Mouse (Mus musculus) neural tube, embryonic 13.5 days (tissue): ENCODE measurements around the gene Slc25a27. TPM values are rescaled to one million over a fixed set of nuclear protein-coding genes. Genes with fewer than 3 reads are reported as not detected.

Experiments
- ATAC-seq: fragments of 200-750 bp; cut with Nextera tagmentation; 2 replicates; pipeline ENCODE4 v1.8.0; 2017; ENCODE audit warnings: low read depth, mild to moderate bottlenecking, moderate TSS enrichment, moderate library complexity
- H3K27ac ChIP-seq: fragments of 300-500 bp; sonication (generic); replicated peaks from 2 replicates; pipeline ENCODE4 v1.5.1; 2015; ENCODE audit warnings: moderate library complexity, mild to moderate bottlenecking, inconsistent platforms
- H3K27me3 ChIP-seq: fragments of 300-500 bp; sonication (generic); 2 replicates; pipeline ENCODE4 v1.6.1; 2015; ENCODE audit warnings: mild to moderate bottlenecking, inconsistent platforms
- H3K36me3 ChIP-seq: fragments of 300-500 bp; sonication (generic); 2 replicates; pipeline ENCODE4 v1.6.1; 2015; ENCODE audit warnings: mild to moderate bottlenecking, inconsistent platforms
- H3K4me1 ChIP-seq: fragments of 300-500 bp; sonication (generic); replicated peaks from 2 replicates; pipeline ENCODE4 v1.6.1; 2015; ENCODE audit warnings: inconsistent platforms
- H3K4me2 ChIP-seq: fragments of 300-500 bp; sonication (generic); 2 replicates; pipeline ENCODE4 v1.6.1; 2015; ENCODE audit warnings: inconsistent platforms, mild to moderate bottlenecking, moderate library complexity
- H3K4me3 ChIP-seq: fragments of 300-500 bp; sonication (generic); 2 replicates; pipeline ENCODE4 v1.5.1; 2015; ENCODE audit warnings: mild to moderate bottlenecking, inconsistent platforms
- H3K9ac ChIP-seq: fragments of 300-500 bp; sonication (generic); 2 replicates; pipeline ENCODE4 v1.6.1; 2015; ENCODE audit warnings: moderate library complexity, mild to moderate bottlenecking, inconsistent platforms
- H3K9me3 ChIP-seq: fragments of 300-500 bp; sonication (generic); 2 replicates; pipeline ENCODE4 v1.6.1; 2016; ENCODE audit warnings: inconsistent platforms
- WGBS: fragments of 180-500 bp; shearing (Covaris S2); methylation state at CpG from one replicate; pipeline ENCODE4 v1.1.7; 2015; 5-methylcytosine and 5-hydroxymethylcytosine counted together
- polyA plus RNA-seq: library from polyadenylated mRNA; unstranded; fragments of >200 nt; fragmentation: Nextera tagmentation; extraction: Ambion mirVana; gene quantifications from 2 replicates; pipeline ENCODE4 v1.2.1, GENCODE M21; 2015

Slc25a27 gene
- polyA plus RNA-seq, 1 experiment from 2014 or later: 96.9 TPM

GRCm38 (mm10) chr17:43684086-43684485 is 17.1 kb upstream of the Slc25a27 start:
- no peak overlapping the region for H3K4me3 ChIP-seq
- H3K36me3 ChIP-seq: 0 out of 2 replicates have a peak, but pooled peaks cover 6% of the 10 kb centered on the region
- H3K9ac ChIP-seq: no peak overlapping the region
- H3K9me3 ChIP-seq: no peaks in the 10 kb centered on the region
- H3K4me2 ChIP-seq: no peak overlapping the region
- WGBS: 90% methylated on average over 5 of the region's 7 CpGs
- no peak for ATAC-seq
- no peaks in the 10 kb centered on the region for H3K27me3 ChIP-seq
- H3K4me1 ChIP-seq: no peaks in the 10 kb centered on the region
- no peak overlapping the region for H3K27ac ChIP-seq

GRCm38 (mm10) chr17:43677317-43677716 is 10.3 kb upstream of the Slc25a27 start:
- ATAC-seq: no peak
- WGBS: 40% methylated on average over 1 of the region's 1 CpGs
- H3K9me3 ChIP-seq: no peaks in the 10 kb centered on the region
- H3K9ac ChIP-seq: no peak overlapping the region
- H3K4me2 ChIP-seq: no peak overlapping the region
- 0 out of 2 replicates have a peak, but pooled peaks cover 4% of the 10 kb centered on the region for H3K4me1 ChIP-seq
- 0 out of 2 replicates have a peak, but pooled peaks cover 6% of the 10 kb centered on the region for H3K36me3 ChIP-seq
- no peak overlapping the region for H3K27ac ChIP-seq
- H3K4me3 ChIP-seq: no peak overlapping the region
- H3K27me3 ChIP-seq: no peaks in the 10 kb centered on the region

DNA sequence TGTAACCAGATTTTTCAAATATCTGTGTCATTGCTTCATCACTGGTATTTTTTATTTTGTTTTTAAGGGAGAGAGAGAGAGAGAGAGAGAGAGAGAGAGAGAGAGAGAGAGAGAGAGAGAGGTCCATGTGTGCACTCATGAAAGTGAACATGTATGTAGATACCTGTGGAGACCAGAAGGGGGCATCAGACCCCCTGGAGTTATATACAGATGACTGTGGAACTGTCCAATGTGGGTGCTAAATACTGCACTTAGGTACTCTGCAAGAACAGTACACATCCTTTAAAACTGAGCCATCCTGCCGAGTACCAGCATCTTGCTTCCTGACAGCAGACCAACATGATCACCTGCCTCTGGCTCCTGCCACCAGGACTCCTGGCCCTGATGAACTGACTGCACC is 9.2 kb upstream of the Slc25a27 start:
- no peak overlapping the region for H3K4me3 ChIP-seq
- no peak overlapping the region for H3K4me2 ChIP-seq
- no peak overlapping the region for H3K9ac ChIP-seq
- no peaks in the 10 kb centered on the region for H3K27me3 ChIP-seq
- ATAC-seq: no peak
- no peaks in the 10 kb centered on the region for H3K9me3 ChIP-seq
- no peak overlapping the region for H3K27ac ChIP-seq
- H3K4me1 ChIP-seq: 0 out of 2 replicates have a peak, but pooled peaks cover 4% of the 10 kb centered on the region
- 90% methylated on average over 1 of the region's 1 CpGs for WGBS
- H3K36me3 ChIP-seq: 0 out of 2 replicates have a peak, but pooled peaks cover 6% of the 10 kb centered on the region

DNA sequence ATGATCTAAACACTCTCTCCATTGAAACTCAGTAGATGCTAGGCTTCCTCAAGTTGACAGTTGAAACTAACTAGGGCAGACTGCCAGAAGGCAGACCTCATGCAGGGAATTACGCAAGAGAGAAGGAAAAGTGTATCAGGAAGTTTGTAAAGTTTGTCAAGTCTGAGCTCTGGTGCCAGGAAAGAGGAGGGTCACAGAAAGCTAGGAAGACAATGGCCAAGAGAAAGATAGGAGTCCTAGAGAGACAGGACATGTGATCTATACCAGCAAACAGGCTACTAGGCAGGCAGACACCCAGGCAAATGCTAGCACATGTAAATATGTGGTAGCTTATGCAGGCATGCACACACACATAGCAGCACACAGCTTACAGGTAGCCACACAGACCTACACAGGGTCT is 8.2 kb upstream of the Slc25a27 start:
- Histone ChIP-seq H3K27ac (no peak overlapping the region), H3K4me3 (no peak overlapping the region), H3K27me3 (no peaks in the 10 kb centered on the region), H3K9ac (no peak overlapping the region), H3K36me3 (0 out of 2 replicates have a peak, but pooled peaks cover 4% of the 10 kb centered on the region), H3K4me2 (no peak overlapping the region), H3K9me3 (no peaks in the 10 kb centered on the region), H3K4me1 (0 out of 2 replicates have a peak, but pooled peaks cover 4% of the 10 kb centered on the region)
- 80% methylated on average over 1 of the region's 1 CpGs for WGBS
- ATAC-seq: no peak

- no peak overlapping the region for H3K9ac ChIP-seq
- no peak overlapping the region for H3K4me2 ChIP-seq
- ATAC-seq: no peak
- H3K4me1 ChIP-seq: peaks cover 10% of the 10 kb centered on the region
- no peak overlapping the region for H3K27ac ChIP-seq
- WGBS: 96% methylated on average over 4 of the region's 4 CpGs
- no peaks in the 10 kb centered on the region for H3K27me3 ChIP-seq
- H3K9me3 ChIP-seq: no peaks in the 10 kb centered on the region
- no peak overlapping the region for H3K4me3 ChIP-seq
- H3K36me3 ChIP-seq: no peaks in the 10 kb centered on the region
Observed at GRCm38 (mm10) chr17:43671907-43672306, 4.9 kb upstream of the Slc25a27 start.

DNA sequence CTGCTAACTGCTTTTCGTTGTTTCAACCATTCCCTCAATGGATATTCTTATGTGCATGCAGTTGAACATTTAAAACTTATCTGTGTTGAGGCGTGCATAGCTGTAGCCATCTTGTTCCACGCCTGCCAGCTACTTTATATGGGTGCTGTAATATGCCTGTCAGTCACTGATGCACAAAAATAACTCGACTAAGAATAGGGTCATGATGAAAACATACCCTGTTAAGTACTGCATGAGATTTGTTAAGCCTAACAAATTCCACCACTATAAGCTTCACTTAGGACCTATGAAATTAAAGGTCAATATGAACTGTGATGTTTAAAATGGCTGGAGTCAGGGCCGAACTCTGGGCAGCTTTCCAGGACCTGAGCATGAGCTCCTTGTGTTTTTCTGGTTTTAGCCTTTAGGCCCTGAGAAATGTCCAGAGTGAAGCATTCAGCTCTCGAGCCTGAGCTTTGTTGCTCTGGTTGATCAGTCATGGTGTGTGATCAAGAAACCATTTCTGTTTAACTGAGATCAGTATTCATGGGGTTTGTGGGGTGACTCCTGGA is 2.2 kb upstream of the Slc25a27 start:
- no peak for ATAC-seq
- no peak overlapping the region for H3K27ac ChIP-seq
- no peaks in the 10 kb centered on the region for H3K9me3 ChIP-seq
- no peaks in the 10 kb centered on the region for H3K27me3 ChIP-seq
- H3K9ac ChIP-seq: no peak overlapping the region
- no peak overlapping the region for H3K4me3 ChIP-seq
- H3K4me1 ChIP-seq: peaks cover 30% of the 10 kb centered on the region
- 78% methylated on average over 6 of the region's 6 CpGs for WGBS
- H3K4me2 ChIP-seq: 0 out of 2 replicates have a peak overlapping the region, but pooled peaks have one; percentile 71
- 0 out of 2 replicates have a peak, but pooled peaks cover under 1% of the 10 kb centered on the region for H3K36me3 ChIP-seq

DNA sequence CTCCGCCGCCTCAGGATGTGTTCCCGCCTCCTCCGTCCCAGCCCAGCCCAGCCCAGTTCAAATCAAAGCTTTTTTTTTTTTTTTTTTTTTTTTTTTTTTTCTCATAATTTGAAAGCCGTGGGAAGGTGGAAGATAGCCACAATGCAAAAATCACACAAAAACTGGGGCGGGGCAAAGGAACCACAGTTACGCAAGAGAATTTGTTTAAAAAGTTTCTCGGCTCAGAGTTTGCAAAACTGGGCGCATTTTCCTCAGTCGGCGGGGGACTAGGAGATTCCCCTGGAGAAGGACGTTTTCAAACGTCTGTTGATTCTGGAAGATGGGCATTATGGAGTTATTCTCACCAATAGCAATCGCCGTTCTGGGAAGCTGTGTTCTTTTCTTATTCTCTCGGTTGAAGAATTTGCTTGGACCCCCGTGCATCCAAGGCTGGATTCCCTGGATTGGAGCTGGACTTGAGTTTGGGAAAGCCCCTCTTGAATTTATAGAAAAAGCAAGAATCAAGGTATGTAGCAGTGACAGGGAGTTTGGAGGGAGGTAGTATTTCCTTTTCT is 353 bp upstream of the Slc25a27 start, which contains the start of gene Cyp39a1:
TSS of gene Cyp39a1 (plus strand) at position 136 of the 554 bp plus-strand sequence.
- peak within 1 kb of the TSS; percentile 81 for H3K27ac ChIP-seq
- peaks cover 33% of the 10 kb centered on the region for H3K4me1 ChIP-seq
- ATAC-seq: 0 out of 2 replicates have a peak, but pooled peaks have one; percentile 2
- H3K27me3 ChIP-seq: no peaks in the 10 kb centered on the region
- H3K36me3 ChIP-seq: peaks cover 18% of the 10 kb centered on the region
- H3K4me3 ChIP-seq: peak within 1 kb of the TSS; percentile 92
- H3K4me2 ChIP-seq: peak within 1 kb of the TSS; percentile 71
- peak within 1 kb of the TSS; percentile 98 for H3K9ac ChIP-seq
- under 1% methylated on average over 17 of the region's 17 CpGs for WGBS
- H3K9me3 ChIP-seq: no peaks in the 10 kb centered on the region

DNA sequence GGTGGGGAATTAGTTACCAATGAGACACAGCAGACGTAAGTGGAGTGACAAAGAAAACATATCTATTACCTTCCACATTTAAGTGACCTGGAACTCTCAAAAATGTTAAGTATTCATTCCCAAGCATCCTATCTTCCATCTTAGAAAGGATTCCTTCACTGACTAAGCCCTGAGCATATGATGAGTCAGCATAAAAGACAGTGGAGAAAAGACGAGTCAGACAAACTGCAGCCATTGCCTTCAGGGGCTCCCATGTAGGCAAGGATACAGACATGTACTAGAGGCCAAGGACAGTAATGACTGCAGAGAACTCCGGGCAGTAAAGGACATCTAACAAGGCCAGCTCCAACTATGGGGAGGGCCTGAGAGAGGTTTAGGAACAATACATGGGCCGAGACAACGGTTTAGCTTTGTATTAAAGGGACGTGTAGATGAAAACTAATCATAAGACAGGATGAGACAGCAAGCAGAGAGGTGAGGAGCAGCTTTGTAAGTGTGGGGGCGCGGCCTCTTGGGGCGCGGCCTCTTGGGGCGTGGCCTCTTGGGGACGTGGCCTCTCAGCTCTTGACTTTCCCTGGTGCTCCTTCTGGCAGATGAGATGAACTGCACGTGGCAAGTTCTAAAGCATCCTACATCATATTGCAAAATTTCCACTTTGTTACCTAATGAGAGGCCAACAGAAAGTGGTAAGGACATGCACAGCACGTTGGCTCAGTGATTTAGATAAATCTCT is 15.5 kb downstream of the Slc25a27 start:
- 75% methylated on average over 14 of the region's 14 CpGs for WGBS
- Histone ChIP-seq H3K27ac (no peak overlapping the region), H3K27me3 (no peaks in the 10 kb centered on the region), H3K9ac (no peak overlapping the region), H3K9me3 (no peaks in the 10 kb centered on the region), H3K4me1 (no peaks in the 10 kb centered on the region), H3K4me2 (no peak overlapping the region), H3K4me3 (no peak overlapping the region), H3K36me3 (peaks cover 71% of the 10 kb centered on the region)
- ATAC-seq: no peak

DNA sequence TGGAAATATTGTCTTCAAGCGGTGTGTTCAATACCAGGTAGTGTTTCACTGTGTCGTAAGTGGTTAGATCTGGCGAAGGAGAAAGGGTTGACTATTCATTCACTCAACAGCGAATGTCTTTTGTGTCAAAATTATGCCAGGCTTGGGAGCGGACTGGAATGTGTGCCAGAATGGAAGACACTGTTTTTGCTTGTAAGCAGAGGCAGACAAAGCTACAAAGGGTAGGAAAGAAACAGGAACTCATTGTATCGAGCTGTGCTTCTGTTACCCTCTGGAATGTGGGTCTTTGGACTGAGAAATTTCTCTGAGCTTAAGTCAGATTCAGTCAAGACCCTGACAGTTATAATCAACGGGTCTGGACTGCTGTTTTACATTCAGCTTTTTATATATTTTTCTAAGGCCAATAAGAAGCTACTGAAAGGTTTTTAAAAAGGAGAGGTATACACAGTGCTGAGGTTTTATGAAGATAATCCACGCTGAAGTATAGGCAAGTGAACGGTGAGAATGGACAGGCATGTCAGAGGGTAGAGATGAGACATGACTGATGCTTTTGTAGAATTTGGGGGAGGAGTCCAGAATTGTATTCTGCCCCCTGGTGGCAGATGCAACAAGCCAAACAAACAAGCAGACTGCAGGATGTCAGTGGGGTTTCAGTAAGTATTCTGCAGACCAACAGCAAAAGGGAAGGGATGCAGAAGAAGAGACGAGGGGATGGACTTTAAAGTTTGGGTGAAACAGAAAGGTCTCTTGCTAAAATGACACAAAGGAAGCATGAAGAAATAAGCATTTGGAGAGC is 17.2 kb downstream of the Slc25a27 start:
- no peak overlapping the region for H3K4me3 ChIP-seq
- no peak for ATAC-seq
- H3K27me3 ChIP-seq: no peaks in the 10 kb centered on the region
- no peak overlapping the region for H3K4me2 ChIP-seq
- H3K9me3 ChIP-seq: no peaks in the 10 kb centered on the region
- 80% methylated on average over 10 of the region's 10 CpGs for WGBS
- H3K27ac ChIP-seq: no peak overlapping the region
- H3K4me1 ChIP-seq: no peaks in the 10 kb centered on the region
- peaks cover 87% of the 10 kb centered on the region for H3K36me3 ChIP-seq
- no peak overlapping the region for H3K9ac ChIP-seq

- Histone ChIP-seq H3K4me3 (no peak overlapping the region), H3K27ac (no peak overlapping the region), H3K4me2 (no peak overlapping the region), H3K9me3 (no peaks in the 10 kb centered on the region), H3K36me3 (peaks cover 90% of the 10 kb centered on the region), H3K4me1 (no peaks in the 10 kb centered on the region), H3K27me3 (no peaks in the 10 kb centered on the region), H3K9ac (no peak overlapping the region)
- no peak for ATAC-seq
- WGBS: 40% methylated on average over 5 of the region's 5 CpGs
Observed at GRCm38 (mm10) chr17:43646925-43647324, 20.1 kb downstream of the Slc25a27 start.

DNA sequence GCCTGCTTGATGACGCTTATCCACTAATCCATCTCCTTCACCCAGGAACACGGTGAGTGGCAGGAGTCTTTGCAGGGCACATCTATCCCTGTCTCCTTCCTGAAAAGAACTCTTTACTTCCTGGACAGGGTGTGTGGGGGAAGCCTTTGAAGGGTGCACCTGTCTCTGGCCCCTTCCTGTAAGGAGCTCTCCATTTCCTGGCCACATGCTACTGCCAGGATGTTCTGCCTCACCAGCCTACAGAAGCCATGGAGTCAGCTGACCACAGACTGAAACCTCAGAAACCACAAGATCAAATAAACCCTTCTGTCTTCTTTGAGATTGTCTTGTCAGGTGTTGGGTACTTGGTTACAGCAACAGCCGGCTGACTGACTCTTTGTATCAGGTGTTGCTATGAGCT is 21.9 kb downstream of the Slc25a27 start:
- no peaks in the 10 kb centered on the region for H3K27me3 ChIP-seq
- H3K9me3 ChIP-seq: no peaks in the 10 kb centered on the region
- H3K4me1 ChIP-seq: no peaks in the 10 kb centered on the region
- no peak overlapping the region for H3K4me3 ChIP-seq
- WGBS: 96% methylated on average over 3 of the region's 3 CpGs
- ATAC-seq: no peak
- no peak overlapping the region for H3K4me2 ChIP-seq
- no peak overlapping the region for H3K9ac ChIP-seq
- H3K27ac ChIP-seq: no peak overlapping the region
- H3K36me3 ChIP-seq: peaks cover 80% of the 10 kb centered on the region

DNA sequence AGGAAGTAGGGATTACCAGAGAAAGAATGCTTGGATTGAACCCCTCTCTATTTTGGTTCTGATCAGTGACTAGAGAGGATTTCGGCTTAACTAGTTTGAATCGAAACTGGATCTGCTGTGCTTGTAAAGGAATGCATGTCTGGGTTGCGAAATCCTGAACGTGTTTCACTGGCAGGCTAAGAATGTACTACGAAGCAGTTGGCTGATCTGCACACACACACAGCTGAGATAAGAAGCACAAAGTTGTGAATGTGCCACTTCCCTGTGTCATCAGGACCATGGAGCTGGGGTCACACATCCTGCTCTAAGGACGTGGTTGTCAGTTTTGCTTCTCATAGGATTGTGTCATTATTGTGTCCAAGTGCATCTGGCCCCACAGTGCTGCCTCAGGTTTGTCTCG is 22.6 kb downstream of the Slc25a27 start:
- Histone ChIP-seq H3K9me3 (no peaks in the 10 kb centered on the region), H3K4me3 (no peak overlapping the region), H3K27ac (no peak overlapping the region), H3K4me1 (0 out of 2 replicates have a peak, but pooled peaks cover 2% of the 10 kb centered on the region), H3K36me3 (peaks cover 72% of the 10 kb centered on the region), H3K9ac (no peak overlapping the region), H3K4me2 (no peak overlapping the region), H3K27me3 (no peaks in the 10 kb centered on the region)
- 89% methylated on average over 7 of the region's 7 CpGs for WGBS
- ATAC-seq: no peak
